Mouse (Mus musculus) kidney, embryonic 15.5 days (tissue): ENCODE data around the gene Snapc5. TPM values are rescaled to one million over a fixed set of nuclear protein-coding genes. Genes with fewer than 3 reads are reported as not detected.
A peak's percentile ranks its signal among the peaks of the same experiment; 100 is the strongest.
"Not testable (repeated sequence)": the region's sequence is repeated elsewhere in the genome, so short reads cannot be mapped to it uniquely, and the experiment has no call there.

Experiments
- ATAC-seq: fragments of 200-750 bp; cut with Nextera tagmentation; replicated peaks from 2 replicates; pipeline ENCODE4 v1.8.0; 2017; ENCODE audit warnings: moderate TSS enrichment; ENCODE audit not compliant: low FRiP score
- H3K27ac ChIP-seq: fragments of 300-500 bp; sonication (generic); 2 replicates; pipeline ENCODE4 v1.5.1; 2015; ENCODE audit warnings: mild to moderate bottlenecking, inconsistent platforms
- H3K27me3 ChIP-seq: fragments of 300-500 bp; sonication (generic); 2 replicates; pipeline ENCODE4 v1.6.1; 2015; ENCODE audit warnings: inconsistent platforms
- H3K36me3 ChIP-seq: fragments of 300-500 bp; sonication (generic); 2 replicates; pipeline ENCODE4 v1.6.1; 2015; ENCODE audit warnings: inconsistent platforms
- H3K4me1 ChIP-seq: fragments of 300-500 bp; sonication (generic); 2 replicates; pipeline ENCODE4 v1.6.1; 2015; ENCODE audit warnings: inconsistent platforms
- H3K4me2 ChIP-seq: fragments of 300-500 bp; sonication (generic); 2 replicates; pipeline ENCODE4 v1.6.1; 2015; ENCODE audit warnings: moderate library complexity, mild to moderate bottlenecking, inconsistent platforms
- H3K4me3 ChIP-seq: fragments of 300-500 bp; sonication (generic); replicated peaks from 2 replicates; pipeline ENCODE4 v1.5.1; 2015; ENCODE audit warnings: mild to moderate bottlenecking, inconsistent platforms
- H3K9ac ChIP-seq: fragments of 300-500 bp; sonication (generic); 2 replicates; pipeline ENCODE4 v1.6.1; 2015; ENCODE audit warnings: mild to moderate bottlenecking, inconsistent platforms
- H3K9me3 ChIP-seq: fragments of 300-500 bp; sonication (generic); replicated peaks from 2 replicates; pipeline ENCODE4 v1.6.1; 2016; ENCODE audit warnings: inconsistent platforms
- WGBS: fragments of 180-500 bp; shearing (Covaris S2); methylation state at CpG from one replicate; pipeline ENCODE4 v1.1.7; 2015; ENCODE audit warnings: mixed read lengths; 5-methylcytosine and 5-hydroxymethylcytosine counted together
- polyA plus RNA-seq: library from polyadenylated mRNA; unstranded; fragments of >200 nt; fragmentation: Nextera tagmentation; extraction: Ambion mirVana; gene quantifications from 2 replicates; pipeline ENCODE4 v1.2.1, GENCODE M21; 2015

The Snapc5 gene
- polyA plus RNA-seq, 1 experiment from 2014 or later = 34.3 TPM

DNA sequence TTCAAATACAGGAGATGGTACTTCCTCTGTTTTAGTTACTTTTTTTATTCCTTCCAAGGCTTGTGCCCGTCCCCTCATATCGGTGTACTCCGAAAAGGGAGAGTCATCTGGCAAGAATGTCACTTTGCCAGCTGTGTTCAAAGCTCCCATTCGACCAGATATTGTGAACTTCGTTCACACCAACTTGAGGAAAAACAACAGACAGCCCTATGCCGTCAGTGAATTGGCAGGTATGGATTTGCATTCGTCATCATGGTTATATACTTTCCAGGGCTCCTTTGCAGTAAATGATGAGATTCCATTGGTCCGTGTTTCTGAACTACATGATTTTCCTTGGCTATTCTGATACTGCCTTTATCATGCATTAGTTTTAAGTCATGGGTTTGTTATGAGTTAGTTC is 4.3 kb upstream of the Snapc5 start:
- H3K36me3 ChIP-seq = peaks cover 46% of the 10 kb centered on the region
- H3K4me3 ChIP-seq = peak overlapping the region; percentile 96
- peak overlapping the region; percentile 73 for H3K4me2 ChIP-seq
- 57% methylated on average over 8 of the region's 8 CpGs for WGBS
- H3K27ac ChIP-seq = no peak overlapping the region
- peak overlapping the region; percentile 26; the same call in 1 of the 2 replicates for H3K9ac ChIP-seq
- H3K27me3 ChIP-seq = no peaks in the 10 kb centered on the region
- H3K9me3 ChIP-seq = no peaks in the 10 kb centered on the region
- no peak for ATAC-seq
- peaks cover 44% of the 10 kb centered on the region for H3K4me1 ChIP-seq

DNA sequence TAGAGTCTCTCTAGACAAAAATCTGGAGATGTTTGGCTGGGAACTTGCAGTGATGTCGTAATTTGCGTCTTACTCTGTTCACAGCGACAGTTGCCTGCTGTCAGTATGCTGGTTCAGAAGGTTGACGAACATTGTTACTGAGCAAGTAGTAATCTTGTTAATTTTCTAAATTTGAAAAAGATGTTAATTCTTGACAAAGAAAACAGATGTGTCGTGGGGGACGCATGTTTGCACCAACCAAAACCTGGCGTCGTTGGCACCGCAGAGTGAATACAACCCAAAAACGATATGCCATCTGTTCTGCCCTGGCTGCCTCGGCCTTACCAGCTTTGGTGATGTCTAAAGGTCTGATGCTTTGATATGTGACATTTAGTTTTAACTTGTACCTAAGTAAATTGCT is 3.7 kb upstream of the Snapc5 start:
- H3K9ac ChIP-seq = 0 out of 2 replicates have a peak overlapping the region, but pooled peaks have one; percentile 10
- no peaks in the 10 kb centered on the region for H3K27me3 ChIP-seq
- 87% methylated on average over 11 of the region's 11 CpGs for WGBS
- peaks cover 51% of the 10 kb centered on the region for H3K36me3 ChIP-seq
- no peak for ATAC-seq
- H3K4me3 ChIP-seq = no peak overlapping the region
- H3K4me1 ChIP-seq = peaks cover 50% of the 10 kb centered on the region
- 0 out of 2 replicates have a peak overlapping the region, but pooled peaks have one; percentile 45 for H3K27ac ChIP-seq
- no peaks in the 10 kb centered on the region for H3K9me3 ChIP-seq
- H3K4me2 ChIP-seq = peak overlapping the region; percentile 73; the same call in 1 of the 2 replicates

DNA sequence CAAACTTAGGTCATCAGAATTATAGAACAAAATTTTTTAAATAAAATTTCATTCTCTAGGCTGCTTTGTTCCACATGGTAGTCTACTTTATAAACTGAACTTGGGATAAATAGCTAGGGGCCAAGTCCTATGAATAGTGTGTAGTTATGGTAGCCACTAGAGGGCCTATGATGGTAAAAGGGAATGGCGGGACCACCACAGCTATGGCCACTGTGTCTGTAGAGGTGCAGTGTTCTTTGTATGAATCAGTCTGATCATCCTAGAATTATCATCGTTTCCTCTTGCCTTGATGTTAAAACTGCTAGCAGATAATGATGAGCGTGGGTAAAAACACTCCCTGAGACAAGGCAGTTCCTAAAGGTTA is 482 bp upstream of the Snapc5 start:
- Histone ChIP-seq H3K36me3 (peaks cover 82% of the 10 kb centered on the region), H3K27ac (peak overlapping the region; percentile 90), H3K4me1 (peaks cover 34% of the 10 kb centered on the region), H3K9ac (no peak overlapping the region), H3K4me3 (peak overlapping the region; percentile 66), H3K9me3 (no peaks in the 10 kb centered on the region), H3K4me2 (peak overlapping the region; percentile 60), H3K27me3 (no peaks in the 10 kb centered on the region)
- peak; percentile 70 for ATAC-seq
- WGBS = 44% methylated on average over 3 of the region's 3 CpGs

DNA sequence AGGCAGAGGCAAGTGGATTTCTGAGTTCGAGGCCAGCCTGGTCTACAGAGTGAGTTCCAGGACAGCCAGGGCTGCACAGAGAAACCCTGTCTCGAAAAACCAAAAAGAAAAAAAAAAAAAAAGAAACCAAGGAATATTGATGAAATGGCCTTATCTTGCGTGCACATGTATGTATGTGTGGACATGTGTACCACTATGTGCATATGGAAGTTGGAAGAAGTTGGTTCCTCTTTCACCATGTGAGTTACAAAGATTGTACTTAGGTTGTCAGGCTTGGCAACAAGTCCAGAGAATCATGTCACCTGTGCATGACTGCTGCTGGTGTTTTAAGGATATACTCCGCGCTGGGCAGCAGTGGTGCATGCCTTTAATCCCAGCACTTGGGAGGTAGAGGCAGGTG is 4.2 kb downstream of the Snapc5 start:
- H3K4me3 ChIP-seq, H3K9me3 ChIP-seq, H3K27me3 ChIP-seq, H3K9ac ChIP-seq, H3K4me2 ChIP-seq, ATAC-seq, H3K27ac ChIP-seq: not testable (repeated sequence)
- WGBS = 93% methylated on average over 5 of the region's 5 CpGs
- H3K36me3 ChIP-seq = peaks cover 83% of the 10 kb centered on the region
- H3K4me1 ChIP-seq = peaks cover 15% of the 10 kb centered on the region

DNA sequence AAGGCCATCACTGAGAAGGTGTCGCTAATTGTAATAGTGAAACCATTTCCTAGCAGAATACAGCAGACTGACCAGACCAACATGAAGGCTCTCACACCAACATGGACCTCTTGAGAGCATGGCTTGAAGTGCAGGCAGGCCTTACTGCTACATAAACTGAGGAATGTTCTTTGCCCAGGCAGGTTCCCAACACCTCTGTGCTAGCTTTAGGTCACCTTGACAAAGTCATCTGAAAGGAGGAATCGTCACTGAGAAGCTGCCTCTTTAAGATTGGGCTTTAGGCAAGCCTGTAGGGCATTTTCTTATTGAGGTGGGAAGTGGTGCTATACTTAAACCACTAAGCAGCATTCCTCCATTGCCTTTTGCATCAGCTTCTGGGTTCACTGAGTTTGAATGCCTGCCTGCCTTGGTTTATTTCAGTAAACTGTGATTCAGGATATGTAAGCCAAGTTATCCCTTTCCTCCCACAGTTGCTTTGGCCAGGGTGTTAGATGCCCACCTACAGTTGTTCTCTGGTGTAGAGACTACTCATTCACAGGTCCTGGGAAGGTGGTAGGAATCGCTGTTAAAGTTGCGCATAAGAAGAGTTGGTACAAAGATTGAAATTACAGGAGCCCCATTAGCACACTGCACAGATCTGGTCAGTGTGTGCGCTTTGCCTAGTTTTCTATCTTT is 5.2 kb downstream of the Snapc5 start:
- ATAC-seq = no peak
- no peak overlapping the region for H3K9ac ChIP-seq
- no peak overlapping the region for H3K4me3 ChIP-seq
- no peaks in the 10 kb centered on the region for H3K27me3 ChIP-seq
- peak overlapping the region; percentile 22; the same call in 1 of the 2 replicates for H3K27ac ChIP-seq
- no peaks in the 10 kb centered on the region for H3K9me3 ChIP-seq
- no peak overlapping the region for H3K4me2 ChIP-seq
- whole genome bisulfite sequencing = 93% methylated on average over 5 of the region's 5 CpGs
- peaks cover 86% of the 10 kb centered on the region for H3K36me3 ChIP-seq
- peaks cover 9% of the 10 kb centered on the region for H3K4me1 ChIP-seq

DNA sequence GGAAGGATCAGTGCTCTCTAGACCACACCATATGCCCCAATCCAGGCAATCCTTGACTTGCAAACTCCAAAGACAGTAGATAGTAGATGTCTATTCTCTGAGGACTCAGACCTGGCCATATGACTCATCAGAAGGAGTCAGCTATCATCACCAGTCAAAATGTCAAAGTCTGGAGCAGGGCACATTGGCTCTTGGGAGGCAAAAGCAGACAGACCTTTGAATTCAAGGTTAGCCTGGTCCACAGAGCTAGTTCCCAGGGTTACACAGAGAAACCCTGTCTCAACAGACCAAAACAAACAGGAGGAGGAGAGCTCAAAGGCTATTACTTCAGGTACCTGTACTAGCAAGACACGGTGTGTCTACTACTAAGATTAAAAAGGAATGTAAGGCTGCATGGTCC is 14.8 kb downstream of the Snapc5 start:
- no peak overlapping the region for H3K9ac ChIP-seq
- H3K27ac ChIP-seq = no peak overlapping the region
- 0 out of 2 replicates have a peak, but pooled peaks cover 2% of the 10 kb centered on the region for H3K4me1 ChIP-seq
- H3K4me3 ChIP-seq = no peak overlapping the region
- 84% methylated on average over 1 of the region's 1 CpGs for WGBS
- no peak overlapping the region for H3K4me2 ChIP-seq
- H3K27me3 ChIP-seq = no peaks in the 10 kb centered on the region
- ATAC-seq = no peak
- no peaks in the 10 kb centered on the region for H3K9me3 ChIP-seq
- H3K36me3 ChIP-seq = peaks cover 60% of the 10 kb centered on the region

DNA sequence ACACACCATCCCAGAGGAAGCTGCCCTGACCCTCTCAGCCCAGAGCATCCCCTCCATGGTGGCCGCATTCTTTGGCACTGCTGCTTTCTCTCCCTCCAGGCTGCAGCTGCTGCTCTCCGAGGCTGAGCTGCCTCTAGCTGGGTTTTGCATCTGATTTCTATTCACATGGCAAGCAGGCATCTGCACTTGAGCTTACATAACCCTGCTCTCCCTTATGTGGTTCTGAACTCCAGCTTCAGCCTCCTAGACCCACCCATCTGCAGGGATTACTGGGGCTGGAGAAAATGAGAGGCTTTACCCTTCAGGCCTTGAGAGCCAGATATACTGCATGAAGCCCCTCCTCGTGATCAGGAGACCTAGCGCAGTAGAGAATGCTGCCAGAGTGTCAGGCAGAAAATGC is 16.5 kb downstream of the Snapc5 start:
- Histone ChIP-seq H3K4me3 (no peak overlapping the region), H3K27ac (no peak overlapping the region), H3K4me2 (no peak overlapping the region), H3K4me1 (0 out of 2 replicates have a peak, but pooled peaks cover 2% of the 10 kb centered on the region), H3K9me3 (no peaks in the 10 kb centered on the region), H3K9ac (no peak overlapping the region), H3K27me3 (no peaks in the 10 kb centered on the region), H3K36me3 (peaks cover 53% of the 10 kb centered on the region)
- ATAC-seq = no peak
- WGBS = 84% methylated on average over 4 of the region's 4 CpGs

DNA sequence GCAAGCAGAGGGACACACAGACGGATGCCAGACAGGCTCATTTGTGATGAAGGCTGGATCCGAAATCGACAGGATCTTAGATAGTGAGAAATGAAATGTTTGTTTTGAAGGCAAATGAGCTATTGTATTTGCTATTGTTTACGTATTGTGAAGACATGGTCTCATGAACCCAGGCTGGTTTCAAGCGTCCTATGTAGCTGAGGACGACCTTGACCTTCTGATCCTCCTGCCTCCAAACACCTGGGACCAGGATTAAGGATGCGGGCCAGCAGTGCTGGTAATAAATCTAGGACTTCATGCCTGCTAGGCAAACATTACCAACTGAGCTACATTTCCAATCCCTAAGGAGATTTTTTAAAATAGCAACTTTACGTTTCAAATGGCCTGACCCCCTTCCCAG is 18.4 kb downstream of the Snapc5 start:
- Histone ChIP-seq H3K27ac (no peak overlapping the region), H3K36me3 (peaks cover 50% of the 10 kb centered on the region), H3K9me3 (no peaks in the 10 kb centered on the region), H3K4me1 (0 out of 2 replicates have a peak, but pooled peaks cover 2% of the 10 kb centered on the region), H3K9ac (no peak overlapping the region), H3K4me2 (no peak overlapping the region), H3K27me3 (no peaks in the 10 kb centered on the region), H3K4me3 (no peak overlapping the region)
- 70% methylated on average over 8 of the region's 8 CpGs for WGBS
- no peak for ATAC-seq

DNA sequence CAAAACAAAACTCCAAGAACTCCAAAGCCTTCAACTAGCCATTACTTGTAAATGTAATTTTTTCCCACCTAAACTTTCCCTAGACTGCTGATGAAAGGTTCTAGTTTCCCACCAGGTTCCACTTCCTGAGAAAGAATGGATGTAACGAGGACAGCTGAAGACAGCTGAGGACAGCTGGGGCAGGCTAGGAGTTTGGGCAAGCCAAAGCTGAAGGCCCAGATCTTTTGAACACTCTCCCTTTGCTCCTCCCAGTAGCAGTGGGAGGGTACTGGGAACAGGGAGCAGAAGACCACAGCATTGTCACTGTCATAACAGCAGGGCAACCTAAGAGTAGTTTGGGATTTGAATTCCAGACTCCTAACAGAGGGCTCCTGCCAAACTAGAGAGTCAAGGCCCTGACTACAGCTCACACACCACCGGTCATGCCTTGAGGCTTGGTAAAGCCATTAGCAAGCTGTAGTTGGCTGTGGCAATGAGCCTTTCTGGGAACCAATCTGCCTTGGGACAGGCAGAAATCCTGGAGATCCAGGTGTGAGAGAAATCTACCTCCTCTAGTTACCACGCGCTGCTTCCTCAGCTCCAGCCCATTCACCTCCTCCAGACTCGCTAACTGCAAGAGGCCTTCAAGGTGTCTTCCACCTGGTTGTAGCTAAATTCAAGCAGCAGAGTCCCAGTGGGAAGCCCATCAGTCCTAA is 19.1 kb downstream of the Snapc5 start:
- Histone ChIP-seq H3K9ac (no peak overlapping the region), H3K27ac (no peak overlapping the region), H3K9me3 (no peaks in the 10 kb centered on the region), H3K4me1 (0 out of 2 replicates have a peak, but pooled peaks cover 2% of the 10 kb centered on the region), H3K36me3 (peaks cover 50% of the 10 kb centered on the region), H3K4me3 (no peak overlapping the region), H3K4me2 (no peak overlapping the region), H3K27me3 (no peaks in the 10 kb centered on the region)
- WGBS = 94% methylated on average over 5 of the region's 5 CpGs
- ATAC-seq = no peak

DNA sequence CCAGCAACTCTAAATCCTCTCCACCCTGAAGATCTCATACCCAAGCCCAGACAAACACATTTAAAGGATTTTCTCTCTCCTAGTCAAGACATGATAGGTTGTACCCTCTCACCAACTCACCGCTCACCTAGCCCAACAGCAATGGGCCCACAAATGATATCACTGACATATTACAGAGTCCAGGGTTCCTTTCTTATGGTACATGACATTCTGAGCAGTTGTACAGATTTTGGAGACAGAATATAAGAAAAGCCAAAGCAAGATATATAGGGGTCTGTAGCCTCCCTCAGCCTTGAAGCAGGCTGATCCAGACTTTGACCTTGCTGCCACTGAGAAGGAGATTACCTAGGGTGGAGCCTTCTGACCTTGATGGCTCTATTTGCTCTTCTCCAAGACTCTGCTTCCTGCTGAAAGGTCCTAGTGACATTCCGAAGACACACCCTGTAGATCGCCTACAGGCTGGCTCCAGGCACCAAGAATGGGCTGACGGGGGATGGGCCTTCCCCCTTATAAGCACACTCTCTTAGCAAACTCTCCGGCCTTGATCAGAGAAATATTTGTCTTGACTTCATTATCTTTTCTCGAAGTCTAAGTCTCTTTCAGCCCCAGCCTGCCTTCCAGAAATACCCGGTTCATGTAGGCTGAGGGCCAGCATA is 19.8 kb downstream of the Snapc5 start:
- 90% methylated on average over 7 of the region's 7 CpGs for WGBS
- H3K4me2 ChIP-seq, H3K4me1 ChIP-seq, H3K9me3 ChIP-seq, H3K4me3 ChIP-seq, ATAC-seq, H3K27me3 ChIP-seq, H3K9ac ChIP-seq, H3K27ac ChIP-seq: not testable (repeated sequence)
- H3K36me3 ChIP-seq = peaks cover 50% of the 10 kb centered on the region

DNA sequence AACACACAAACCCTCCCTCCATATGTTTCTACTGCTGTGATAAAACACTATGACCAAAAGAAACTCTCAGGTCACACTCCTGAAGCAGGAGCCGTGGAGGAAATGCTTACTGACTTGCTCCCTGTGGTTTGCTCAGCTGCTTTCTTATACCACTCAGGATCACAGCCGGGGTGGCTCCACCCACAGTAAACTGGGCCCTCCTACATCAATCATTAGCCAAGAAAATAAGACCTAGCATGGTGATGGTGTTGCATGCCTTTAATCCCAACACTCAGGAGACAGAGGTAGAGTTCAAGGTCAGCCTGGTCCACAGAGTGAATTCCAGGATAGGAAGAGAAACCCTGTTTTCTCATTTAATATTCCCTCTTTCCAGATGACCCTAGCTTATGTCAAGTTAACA is 20.8 kb downstream of the Snapc5 start:
- H3K27ac ChIP-seq = no peak overlapping the region
- no peak for ATAC-seq

DNA sequence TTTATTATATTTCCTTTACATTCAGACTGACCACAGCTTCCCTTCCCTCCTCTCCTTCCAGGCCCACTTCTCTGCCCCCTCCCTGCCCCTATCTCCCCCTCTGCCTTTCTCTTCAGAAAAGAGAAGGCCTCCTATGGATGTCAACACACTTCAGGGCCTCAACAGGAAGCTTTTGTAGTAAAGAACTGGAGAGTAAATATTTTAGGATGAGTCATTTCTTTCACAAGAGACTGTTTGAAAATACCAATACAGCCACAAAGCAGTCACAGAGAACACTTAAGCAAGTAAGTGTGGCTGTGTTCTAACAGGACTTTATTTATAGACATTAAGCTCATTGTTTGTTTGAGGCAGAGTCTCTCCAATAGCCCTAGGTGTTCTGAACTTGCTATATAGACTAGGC is 23.3 kb downstream of the Snapc5 start:
- Histone ChIP-seq H3K9ac (no peak overlapping the region), H3K4me1 (0 out of 2 replicates have a peak, but pooled peaks cover 4% of the 10 kb centered on the region), H3K36me3 (peaks cover 65% of the 10 kb centered on the region), H3K27me3 (no peaks in the 10 kb centered on the region), H3K27ac (no peak overlapping the region), H3K4me2 (no peak overlapping the region), H3K9me3 (no peaks in the 10 kb centered on the region), H3K4me3 (no peak overlapping the region)
- ATAC-seq = no peak

More for the DNA sequence above, 20.8 kb downstream of the Snapc5 start:
- Histone ChIP-seq H3K36me3 (peaks cover 58% of the 10 kb centered on the region), H3K4me3 (no peak overlapping the region), H3K4me2 (no peak overlapping the region), H3K9me3 (no peaks in the 10 kb centered on the region), H3K9ac (no peak overlapping the region), H3K4me1 (0 out of 2 replicates have a peak, but pooled peaks cover 2% of the 10 kb centered on the region), H3K27me3 (no peaks in the 10 kb centered on the region)
- WGBS = 54% methylated on average over 2 of the region's 2 CpGs
